16 mouse cellular contexts compared by ENCODE assay signal in genomic region chr1:118940269-118940840, GRCm38 (mm10).
DNase-seq lines count a peak whose midpoint lies in the region; TF ChIP-seq lines count a peak whose summit lies in the region.
"Had no signal": no experiment of that assay in that cellular context is flagged by ENCODE, and none has a peak within 500 bp of the region (broad histone marks: within the 10 kb centered on the region; RNA-seq: fewer than 3 reads in every experiment).

No protein-coding gene starts in this region.

- TF ChIP-seq CTCF in kidney, adult 2 months (conservative IDR thresholded peaks at IDR 0.05; ENCODE audit: insufficient read depth, insufficient read length, low read depth, low read length), result no peak

- no peaks in the 10 kb centered on the region for H3K36me3 ChIP-seq in kidney, adult 2 months (ENCODE audit: control insufficient read depth, insufficient read depth, low read length)
- peaks cover 14% of the 10 kb centered on the region for H3K36me3 ChIP-seq in limb, embryonic 10.5 days
- H3K36me3 ChIP-seq: hindbrain, embryonic 13.5 days; liver, embryonic 12.5 days; stomach, embryonic 15.5 days had no signal

- H3K27me3 ChIP-seq in kidney, adult 2 months (replicated peaks; ENCODE audit: control insufficient read depth, insufficient read depth, low read length), result no peaks in the 10 kb centered on the region
- no peaks in the 10 kb centered on the region for H3K27me3 ChIP-seq in limb, embryonic 10.5 days (ENCODE audit: low read depth, poor library complexity, severe bottlenecking)
- H3K27me3 ChIP-seq: hindbrain, embryonic 13.5 days; liver, embryonic 12.5 days; stomach, embryonic 15.5 days had no signal

- H3K4me3 ChIP-seq in kidney, adult 2 months (ENCODE audit: insufficient read depth, low read depth, low read length), result no peak overlapping the region
- no peak overlapping the region for H3K4me3 ChIP-seq in limb, embryonic 10.5 days
- H3K4me3 ChIP-seq: hindbrain, embryonic 13.5 days; liver, embryonic 12.5 days; midbrain, embryonic 10.5 days; stomach, embryonic 15.5 days had no signal

- 50% methylated on average over 5 of the region's 5 CpGs for WGBS in kidney, adult 2 months
- WGBS in limb, embryonic 10.5 days, result 14% methylated on average over 5 of the region's 5 CpGs

- no peak overlapping the region for H3K27ac ChIP-seq in kidney, adult 2 months (ENCODE audit: insufficient read depth, low read depth, low read length)
- H3K27ac ChIP-seq in limb, embryonic 10.5 days, result peak overlapping the region; percentile 72
- H3K27ac ChIP-seq: hindbrain, embryonic 13.5 days; liver, embryonic 12.5 days; stomach, embryonic 15.5 days had no signal

- no peaks in the 10 kb centered on the region for H3K9me3 ChIP-seq in limb, embryonic 10.5 days (replicated peaks)
- H3K9me3 ChIP-seq: hindbrain, embryonic 13.5 days; liver, embryonic 12.5 days; midbrain, embryonic 10.5 days; stomach, embryonic 15.5 days had no signal

- no peaks in the 10 kb centered on the region for H3K4me1 ChIP-seq in kidney, adult 2 months (ENCODE audit: control insufficient read depth, insufficient read depth, low read length)
- H3K4me1 ChIP-seq in limb, embryonic 10.5 days, result peaks cover 88% of the 10 kb centered on the region
- H3K4me1 ChIP-seq: liver, embryonic 12.5 days had no signal

- peak; percentile 49 to 63 for DNase-seq in cerebellum, postnatal 10 days
- DNase-seq in cerebellum, adult 9-10 months, result no peak
- peak; percentile 29 for DNase-seq in kidney, adult 2 months
- DNase-seq in kidney, postnatal 14 days, result no peak
- DNase-seq in brain, adult 2 months (ENCODE audit: low read depth, low spot score), result peak; percentile 11
- no peak for DNase-seq in limb, embryonic 10.5 days (ENCODE audit: low spot score)
- no peak for DNase-seq in left cerebral cortex, adult 18-20 months (ENCODE audit: low spot score in 2 of 2)
- DNase-seq in urinary bladder, adult 18-20 months (ENCODE audit: low spot score in 2 of 2), result no peak
- DNase-seq: cerebellum, adult 11-12 months; gastrocnemius, postnatal 14 days; lung, postnatal 14 days; thymus, postnatal 25 days had no signal

- TF ChIP-seq POLR2A in kidney, adult 2 months (IDR thresholded peaks at IDR 0.05; ENCODE audit: low read depth, low read length), result no peak

Comparison
In these comparisons a context has a peak if more than half of its experiments do, and no peak if none do; other contexts are left out.
1. DNase-seq: peak in cerebellum, postnatal 10 days (2 of 2), kidney, adult 2 months (single experiment) and brain, adult 2 months (single experiment); none in cerebellum, adult 9-10 months (single experiment), kidney, postnatal 14 days (single experiment), limb, embryonic 10.5 days (single experiment), left cerebral cortex, adult 18-20 months (0 of 2) and urinary bladder, adult 18-20 months (0 of 2).